ENCODE assay signal across 8 mouse cellular contexts in the genomic region with DNA sequence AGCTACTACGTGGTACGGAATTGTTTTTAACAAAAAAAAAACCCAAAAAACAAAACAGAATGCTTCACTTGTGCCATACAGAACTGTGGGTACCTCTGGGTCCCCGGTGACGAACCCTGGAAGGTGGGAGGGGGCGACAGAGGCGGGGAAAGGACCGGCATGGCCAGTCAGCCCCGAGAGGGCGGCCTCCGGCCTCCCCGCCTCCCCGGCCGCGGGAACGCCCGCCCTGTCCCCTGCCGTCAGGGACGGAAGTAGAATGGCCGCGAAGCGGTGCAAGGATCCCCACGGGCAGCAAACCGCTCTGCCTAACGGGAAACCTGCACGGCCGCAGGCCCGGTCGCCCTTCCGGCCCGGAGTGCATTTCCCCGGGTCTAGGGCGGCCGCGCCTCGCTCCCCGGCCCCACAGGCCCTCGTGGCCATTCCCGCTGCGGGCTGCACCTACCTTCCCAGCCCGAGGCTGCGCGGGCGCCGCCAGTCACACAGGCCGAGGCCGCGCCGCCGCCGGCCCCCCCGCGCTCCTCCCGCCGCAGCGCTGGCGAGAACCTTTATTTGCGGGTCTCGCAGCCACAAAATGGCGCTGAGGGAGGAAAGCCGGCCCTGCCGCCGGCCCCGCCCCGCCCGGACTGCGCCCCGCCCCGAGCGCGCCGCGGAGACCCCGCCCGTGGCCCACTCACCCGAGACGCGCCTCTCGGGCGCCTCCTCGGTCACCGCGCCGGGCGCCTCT. TPM values are rescaled to one million over a fixed set of nuclear protein-coding genes. Genes with fewer than 3 reads are reported as not detected.
DNase-seq lines count a peak whose midpoint lies in the region; ATAC-seq and TF ChIP-seq lines count a peak whose summit lies in the region.

No protein-coding gene starts in this region.

- peaks cover 7% of the 10 kb centered on the region; the same call in 1 of the 2 replicates for H3K36me3 ChIP-seq in embryonic facial prominence, embryonic 14.5 days (ENCODE audit: control insufficient read depth, insufficient read depth, low read length)
- peaks cover 8% of the 10 kb centered on the region; the same call in 1 of the 2 replicates for H3K36me3 ChIP-seq in limb, embryonic 14.5 days (ENCODE audit: control insufficient read depth, insufficient read depth, low read length)
- H3K36me3 ChIP-seq in midbrain, embryonic 16.5 days (ENCODE audit: control insufficient read depth, insufficient read depth, low read length), result no peaks in the 10 kb centered on the region
- H3K36me3 ChIP-seq in spleen, adult 2 months (ENCODE audit: control insufficient read depth, insufficient read depth, low read length), result no peaks in the 10 kb centered on the region; the same call in 1 of the 2 replicates

- TF ChIP-seq POLR2A in limb, embryonic 14.5 days (IDR thresholded peaks at IDR 0.05; ENCODE audit: borderline replicate concordance, extremely low read depth, insufficient read depth, insufficient read length), result 0 out of 2 replicates have a peak, but pooled peaks have one; percentile 10
- no peak for TF ChIP-seq POLR2A in spleen, adult 2 months (IDR thresholded peaks at IDR 0.05; ENCODE audit: low read depth, low read length)

- peak overlapping the region; percentile 100 for H3K4me3 ChIP-seq in embryonic facial prominence, embryonic 14.5 days (ENCODE audit: low read depth, low read length)
- H3K4me3 ChIP-seq in limb, embryonic 14.5 days (replicated peaks; ENCODE audit: low read length), result peak overlapping the region; percentile 97
- H3K4me3 ChIP-seq in midbrain, embryonic 16.5 days (ENCODE audit: low read depth, low read length), result peak overlapping the region; percentile 100
- peak overlapping the region; percentile 100 for H3K4me3 ChIP-seq in spleen, adult 2 months (ENCODE audit: extremely low read depth, insufficient read depth, insufficient read length)

- 0% methylated on average over 40 of the region's 84 CpGs for WGBS in embryonic facial prominence, embryonic 14.5 days
- WGBS in limb, embryonic 14.5 days, result under 1% methylated on average over 55 of the region's 84 CpGs
- under 1% methylated on average over 68 of the region's 84 CpGs for WGBS in midbrain, embryonic 16.5 days
- WGBS in spleen, adult 2 months, result 2% methylated on average over 77 of the region's 84 CpGs

- peak; percentile 95 for ATAC-seq in embryonic facial prominence, embryonic 14.5 days (ENCODE audit: low read depth)
- peak; percentile 94 for ATAC-seq in limb, embryonic 14.5 days (ENCODE audit: low FRiP score, low read depth)
- ATAC-seq in midbrain, embryonic 16.5 days, result peak; percentile 90

- H3K9me3 ChIP-seq in embryonic facial prominence, embryonic 14.5 days (ENCODE audit: control insufficient read depth, low read length), result peaks cover 4% of the 10 kb centered on the region; the same call in 1 of the 2 replicates
- no peaks in the 10 kb centered on the region for H3K9me3 ChIP-seq in limb, embryonic 14.5 days (ENCODE audit: control insufficient read depth, low read length)
- no peaks in the 10 kb centered on the region for H3K9me3 ChIP-seq in midbrain, embryonic 16.5 days (replicated peaks; ENCODE audit: control insufficient read depth, low read length, poor library complexity, severe bottlenecking)

- H3K4me1 ChIP-seq in embryonic facial prominence, embryonic 14.5 days (ENCODE audit: control insufficient read depth, insufficient read depth, low read length), result peaks cover 8% of the 10 kb centered on the region
- peaks cover 8% of the 10 kb centered on the region; the same call in 1 of the 2 replicates for H3K4me1 ChIP-seq in limb, embryonic 14.5 days (ENCODE audit: control insufficient read depth, insufficient read depth, low read length)
- H3K4me1 ChIP-seq in midbrain, embryonic 16.5 days (ENCODE audit: control insufficient read depth, insufficient read depth, low read length), result peaks cover 20% of the 10 kb centered on the region
- H3K4me1 ChIP-seq in spleen, adult 2 months (ENCODE audit: control insufficient read depth, insufficient read depth, insufficient read length), result peaks cover 2% of the 10 kb centered on the region; the same call in 1 of the 2 replicates

- no peak for TF ChIP-seq CTCF in spleen, adult 2 months (IDR thresholded peaks at IDR 0.05; ENCODE audit: extremely low read depth, insufficient read depth, insufficient read length, insufficient replicate concordance)

- peak; percentile 86 for DNase-seq in 3134 (ENCODE audit: extremely low read depth, insufficient read length, low spot score)
- DNase-seq in adrenal gland, postnatal 4 days (ENCODE audit: low spot score in 2 of 2), result peak; percentile 79 to 81
- DNase-seq in embryonic facial prominence, embryonic 14.5 days (ENCODE audit: low spot score), result peak; percentile 89
- peak; percentile 81 for DNase-seq in heart, adult 8-10 months (ENCODE audit: low spot score)
- peak; percentile 92 for DNase-seq in kidney, adult 9 months
- peak; percentile 77 for DNase-seq in limb, embryonic 14.5 days (ENCODE audit: low spot score)
- peak; percentile 59 to 84 for DNase-seq in spleen, adult 2 months (ENCODE audit: low read depth in 1 of 2, low spot score in 2 of 2)

- peak overlapping the region; percentile 99 for H3K9ac ChIP-seq in embryonic facial prominence, embryonic 14.5 days (ENCODE audit: low read depth, low read length)
- H3K9ac ChIP-seq in limb, embryonic 14.5 days (ENCODE audit: low read depth, low read length, severe bottlenecking), result peak overlapping the region; percentile 99
- H3K9ac ChIP-seq in midbrain, embryonic 16.5 days (ENCODE audit: low read depth, low read length), result peak overlapping the region; percentile 99

- H3K4me2 ChIP-seq in embryonic facial prominence, embryonic 14.5 days (ENCODE audit: low read depth, low read length), result peak overlapping the region; percentile 87
- peak overlapping the region; percentile 77 for H3K4me2 ChIP-seq in limb, embryonic 14.5 days (replicated peaks; ENCODE audit: low read depth, low read length, severe bottlenecking)
- H3K4me2 ChIP-seq in midbrain, embryonic 16.5 days (ENCODE audit: low read length), result peak overlapping the region; percentile 92

- H3K27ac ChIP-seq in embryonic facial prominence, embryonic 14.5 days (replicated peaks; ENCODE audit: low read depth, low read length), result peak overlapping the region; percentile 99
- peak overlapping the region; percentile 99 for H3K27ac ChIP-seq in limb, embryonic 14.5 days (replicated peaks; ENCODE audit: low read depth, low read length)
- H3K27ac ChIP-seq in midbrain, embryonic 16.5 days (ENCODE audit: low read length), result peak overlapping the region; percentile 100
- H3K27ac ChIP-seq in spleen, adult 2 months (ENCODE audit: insufficient read depth, low read length), result peak overlapping the region; percentile 100

- H3K27me3 ChIP-seq in embryonic facial prominence, embryonic 14.5 days (replicated peaks; ENCODE audit: control insufficient read depth, insufficient read depth, low read length), result no peaks in the 10 kb centered on the region
- no peaks in the 10 kb centered on the region for H3K27me3 ChIP-seq in limb, embryonic 14.5 days (ENCODE audit: control insufficient read depth, insufficient read depth, low read length)
- H3K27me3 ChIP-seq in midbrain, embryonic 16.5 days (ENCODE audit: control insufficient read depth, insufficient read depth, low read depth, low read length), result no peaks in the 10 kb centered on the region
- no peaks in the 10 kb centered on the region for H3K27me3 ChIP-seq in spleen, adult 2 months (ENCODE audit: control insufficient read depth, insufficient read depth, low read length)

RNA-seq across cellular contexts. Expression of a gene that starts 2.2 kb away (rescaled TPM):
- total RNA-seq in adrenal gland, postnatal 4 days (2021), result 10 to 100 TPM; 78.3 to 79.2 TPM
- 118 and 121 TPM in 2 replicates for polyA plus RNA-seq in embryonic facial prominence, embryonic 14.5 days (2014; fragmentation: Nextera tagmentation; extraction: Ambion mirVana)
- total RNA-seq in heart, adult 8-10 months (2022), result 10 to 100 TPM; 31.7 to 33.9 (median 32.4) TPM
- 61.7 and 86.1 TPM in 2 replicates for polyA plus RNA-seq in limb, embryonic 14.5 days (2012; rRNA removed)
- polyA plus RNA-seq in limb, embryonic 14.5 days (2014; fragmentation: Nextera tagmentation; extraction: Ambion mirVana), result 135 and 141 TPM in 2 replicates
- polyA plus RNA-seq in midbrain, embryonic 16.5 days (2015; fragmentation: Nextera tagmentation; extraction: Ambion mirVana), result 133 and 136 TPM in 2 replicates
- polyA plus RNA-seq in spleen, adult 2 months (2012; rRNA removed), result 11.7 TPM in 2 replicates

RNA-seq across cellular contexts. Expression of a gene that starts 14.8 kb away (rescaled TPM):
- total RNA-seq in adrenal gland, postnatal 4 days (2021), result 100 to 1,000 TPM; 278 to 301 TPM
- 117 and 136 TPM in 2 replicates for polyA plus RNA-seq in embryonic facial prominence, embryonic 14.5 days (2014; fragmentation: Nextera tagmentation; extraction: Ambion mirVana)
- 1,000 to 10,000 TPM; 1,030 to 1,116 (median 1,059) TPM for total RNA-seq in heart, adult 8-10 months (2022)
- 98.2 and 118 TPM in 2 replicates for polyA plus RNA-seq in limb, embryonic 14.5 days (2012; rRNA removed)
- polyA plus RNA-seq in limb, embryonic 14.5 days (2014; fragmentation: Nextera tagmentation; extraction: Ambion mirVana), result 103 and 116 TPM in 2 replicates
- polyA plus RNA-seq in midbrain, embryonic 16.5 days (2015; fragmentation: Nextera tagmentation; extraction: Ambion mirVana), result 111 and 118 TPM in 2 replicates
- 98.9 and 191 TPM in 2 replicates for polyA plus RNA-seq in spleen, adult 2 months (2012; rRNA removed)

RNA-seq across cellular contexts. Expression of a gene that starts 31.2 kb away (rescaled TPM):
- 10 to 100 TPM; 56.5 to 57.6 TPM for total RNA-seq in adrenal gland, postnatal 4 days (2021)
- polyA plus RNA-seq in embryonic facial prominence, embryonic 14.5 days (2014; fragmentation: Nextera tagmentation; extraction: Ambion mirVana), result 85.8 and 98.2 TPM in 2 replicates
- 1 to 10 TPM; 4.2 to 7.1 (median 6.1) TPM for total RNA-seq in heart, adult 8-10 months (2022)
- polyA plus RNA-seq in limb, embryonic 14.5 days (2012; rRNA removed), result 62.9 and 67.4 TPM in 2 replicates
- polyA plus RNA-seq in limb, embryonic 14.5 days (2014; fragmentation: Nextera tagmentation; extraction: Ambion mirVana), result 110 and 119 TPM in 2 replicates
- 378 and 382 TPM in 2 replicates for polyA plus RNA-seq in midbrain, embryonic 16.5 days (2015; fragmentation: Nextera tagmentation; extraction: Ambion mirVana)
- 3.5 and 4.6 TPM in 2 replicates for polyA plus RNA-seq in spleen, adult 2 months (2012; rRNA removed)

RNA-seq across cellular contexts. Expression of a gene that starts 51.4 kb away (rescaled TPM):
- 1 to 10 TPM in 1 of 2 experiments, under 1 TPM in 1; 0.87 to 6.9 TPM for total RNA-seq in adrenal gland, postnatal 4 days (2021)
- 0.80 and 0.88 TPM in 2 replicates for polyA plus RNA-seq in embryonic facial prominence, embryonic 14.5 days (2014; fragmentation: Nextera tagmentation; extraction: Ambion mirVana)
- total RNA-seq in heart, adult 8-10 months (2022), result under 1 TPM in 1 of 4 experiments, not detected in 3; 0.12 TPM
- polyA plus RNA-seq in limb, embryonic 14.5 days (2012; rRNA removed), result 0.33 and 0.81 TPM in 2 replicates
- 0.47 and 1.1 TPM in 2 replicates for polyA plus RNA-seq in limb, embryonic 14.5 days (2014; fragmentation: Nextera tagmentation; extraction: Ambion mirVana)
- 0.76 and 1.4 TPM in 2 replicates for polyA plus RNA-seq in midbrain, embryonic 16.5 days (2015; fragmentation: Nextera tagmentation; extraction: Ambion mirVana)
- 0.07 TPM in 1 of 2 replicates, not detected in the other for polyA plus RNA-seq in spleen, adult 2 months (2012; rRNA removed)

Comparison
In these comparisons a context has a peak if more than half of its experiments do, and no peak if none do; other contexts are left out.
1. Peak in every context shown above with its lines: DNase-seq, ATAC-seq, H3K4me3 ChIP-seq and H3K27ac ChIP-seq.
2. RNA of a gene that starts 31.2 kb away (polyA plus RNA-seq): 378 to 382 TPM in midbrain, embryonic 16.5 days, 62.9 to 119 TPM in limb, embryonic 14.5 days and 85.8 to 98.2 TPM in embryonic facial prominence, embryonic 14.5 days; 3.5 to 4.6 TPM in spleen, adult 2 months; every median in the first group is over 10 times any median in the second.